Mouse (Mus musculus) layer of hippocampus, adult 18-20 months (tissue): ENCODE measurements around the gene Fam3a. TPM values are rescaled to one million over a fixed set of nuclear protein-coding genes. Genes with fewer than 3 reads are reported as not detected.

Source experiments
- DNase-seq, 2 experiments: peaks; one replicate each; pipeline ENCODE4 v3.0.0; 2022; ENCODE audit warnings: low spot score in 2 of 2
- total RNA-seq, 2 experiments: library from RNA; stranded (reverse); gene quantifications; 2 replicates each; pipeline ENCODE4 v1.2.3; 2021

Gene Fam3a
- total RNA-seq, 2 experiments from 2014 or later, result 15.4 to 20.8 TPM

- no peak for DNase-seq
These were observed 40.2 kb downstream of the Fam3a start for GRCm38 (mm10) chrX:74352645-74353466.

Other genes with a start within 250 kb of the Fam3a start
- gene Tex28, start 225.4 kb downstream of the Fam3a start, total RNA-seq, result not detected
- gene Tktl1, start 216.0 kb downstream of the Fam3a start, total RNA-seq, result not detected
- gene Flna, start 143.5 kb downstream of the Fam3a start, total RNA-seq, result 10 to 100 TPM; 44.8 to 52.5 TPM
- gene Emd, start 138.6 kb downstream of the Fam3a start, total RNA-seq, result 10 to 100 TPM; 37.2 to 43.0 TPM
- 100 to 1,000 TPM; 185 to 211 TPM for gene Rpl10, start 122.5 kb downstream of the Fam3a start, total RNA-seq
- gene Taz, start 111.4 kb downstream of the Fam3a start, total RNA-seq, result 10 to 100 TPM; 57.7 to 60.7 TPM
- 1 to 10 TPM; 2.4 to 2.6 TPM for gene Dnase1l1, start 110.9 kb downstream of the Fam3a start, total RNA-seq
- gene Atp6ap1, start 96.2 kb downstream of the Fam3a start, total RNA-seq, result 100 to 1,000 TPM; 327 to 335 TPM
- gene Gdi1, start 88.3 kb downstream of the Fam3a start, total RNA-seq, result 100 to 1,000 TPM; 615 to 618 TPM
- 10 to 100 TPM; 24.6 to 30.3 TPM for gene Fam50a, start 80.2 kb downstream of the Fam3a start, total RNA-seq
- 10 to 100 TPM; 22.2 to 23.0 TPM for gene Plxna3, start 64.2 kb downstream of the Fam3a start, total RNA-seq
- gene Lage3, start 39.7 kb downstream of the Fam3a start, total RNA-seq, result 10 to 100 TPM; 19.7 to 24.0 TPM
- gene Ubl4a, start 20.1 kb downstream of the Fam3a start, total RNA-seq, result 10 to 100 TPM; 61.5 to 61.8 TPM
- gene Slc10a3, start 19.9 kb downstream of the Fam3a start, total RNA-seq, result 1 to 10 TPM; 2.3 to 2.6 TPM
- gene Ikbkg, start within 50 bp of the Fam3a start, total RNA-seq, result 10 to 100 TPM; 49.7 to 51.5 TPM
- gene G6pdx, start 35.9 kb upstream of the Fam3a start, total RNA-seq, result 10 to 100 TPM; 26.0 to 29.3 TPM
- not detected for gene Gm6880, start 88.1 kb upstream of the Fam3a start, total RNA-seq
- gene Olfr1326-ps1, start 181.6 kb upstream of the Fam3a start, total RNA-seq, result not detected
- not detected for gene Olfr1325, start 199.4 kb upstream of the Fam3a start, total RNA-seq